In genomic region chr9:37407850-37408502, GRCm38 (mm10) we compare ENCODE assay signal across 7 mouse cellular contexts. TPM values are rescaled to one million over a fixed set of nuclear protein-coding genes. Genes with fewer than 3 reads are reported as not detected.
DNase-seq lines count a peak whose midpoint lies in the region; ATAC-seq and TF ChIP-seq lines count a peak whose summit lies in the region.

No protein-coding gene starts in this region.

- 26% methylated on average over 19 of the region's 19 CpGs for WGBS in lung, postnatal 0 days
- WGBS in forebrain, embryonic 10.5 days, result 10% methylated on average over 19 of the region's 19 CpGs
- 11% methylated on average over 19 of the region's 19 CpGs for WGBS in hindbrain, embryonic 16.5 days
- 20% methylated on average over 19 of the region's 19 CpGs for WGBS in stomach, embryonic 15.5 days

- no peaks in the 10 kb centered on the region for H3K4me1 ChIP-seq in lung, postnatal 0 days (ENCODE audit: insufficient read depth, low read depth, low read length)
- peaks cover 7% of the 10 kb centered on the region for H3K4me1 ChIP-seq in forebrain, embryonic 10.5 days
- H3K4me1 ChIP-seq in hindbrain, embryonic 16.5 days (ENCODE audit: control insufficient read depth, insufficient read depth, low read depth, low read length), result peaks cover 3% of the 10 kb centered on the region; the same call in 1 of the 2 replicates
- H3K4me1 ChIP-seq in stomach, embryonic 15.5 days, result no peaks in the 10 kb centered on the region

- DNase-seq in lung, postnatal 0 days (ENCODE audit: low spot score), result no peak
- no peak for DNase-seq in lung, adult 18-20 months
- DNase-seq in forebrain, embryonic 10.5 days (ENCODE audit: extremely low spot score, low spot score), result peak; percentile 44
- DNase-seq in frontal cortex, adult 2 months (ENCODE audit: extremely low spot score in 1 of 2, low spot score in 1 of 2), result no peak
- DNase-seq in natural killer cell, adult 2 months (ENCODE audit: low spot score in 2 of 2), result no peak

- no peak overlapping the region for H3K27ac ChIP-seq in lung, postnatal 0 days (ENCODE audit: low read length)
- H3K27ac ChIP-seq in forebrain, embryonic 10.5 days, result peak overlapping the region; percentile 53
- no peak overlapping the region for H3K27ac ChIP-seq in hindbrain, embryonic 16.5 days (ENCODE audit: low read depth, low read length)
- no peak overlapping the region for H3K27ac ChIP-seq in stomach, embryonic 15.5 days

- TF ChIP-seq EP300 in lung, postnatal 0 days (IDR thresholded peaks at IDR 0.05), result no peak

- ATAC-seq in lung, postnatal 0 days, result no peak
- ATAC-seq in hindbrain, embryonic 16.5 days, result peak; percentile 79
- no peak; the same call in 1 of the 2 replicates for ATAC-seq in stomach, embryonic 15.5 days (ENCODE audit: insufficient read depth, low FRiP score, low read depth)

- H3K4me3 ChIP-seq in lung, postnatal 0 days (ENCODE audit: low read depth, low read length), result no peak overlapping the region
- H3K4me3 ChIP-seq in forebrain, embryonic 10.5 days, result peak overlapping the region; percentile 36
- H3K4me3 ChIP-seq in hindbrain, embryonic 16.5 days (ENCODE audit: low read length), result peak overlapping the region; percentile 1; the same call in 1 of the 2 replicates
- no peak overlapping the region for H3K4me3 ChIP-seq in stomach, embryonic 15.5 days (replicated peaks)

- TF ChIP-seq CTCF in lung, postnatal 0 days (IDR thresholded peaks at IDR 0.05), result peak; percentile 49

- H3K36me3 ChIP-seq in lung, postnatal 0 days (ENCODE audit: insufficient read depth, low read length), result no peaks in the 10 kb centered on the region
- no peaks in the 10 kb centered on the region for H3K36me3 ChIP-seq in forebrain, embryonic 10.5 days (replicated peaks)
- H3K36me3 ChIP-seq in hindbrain, embryonic 16.5 days (ENCODE audit: control insufficient read depth, insufficient read depth, low read length), result no peaks in the 10 kb centered on the region
- no peaks in the 10 kb centered on the region for H3K36me3 ChIP-seq in stomach, embryonic 15.5 days

- no peak overlapping the region for H3K4me2 ChIP-seq in lung, postnatal 0 days (replicated peaks; ENCODE audit: low read depth, low read length)
- H3K4me2 ChIP-seq in hindbrain, embryonic 16.5 days (ENCODE audit: low read length), result peak overlapping the region; percentile 11
- peak overlapping the region; percentile 32; the same call in 1 of the 2 replicates for H3K4me2 ChIP-seq in stomach, embryonic 15.5 days

- H3K27me3 ChIP-seq in lung, postnatal 0 days (replicated peaks; ENCODE audit: insufficient read depth, low read length), result no peaks in the 10 kb centered on the region
- H3K27me3 ChIP-seq in forebrain, embryonic 10.5 days (ENCODE audit: poor library complexity, severe bottlenecking), result peaks cover 46% of the 10 kb centered on the region
- H3K27me3 ChIP-seq in hindbrain, embryonic 16.5 days (replicated peaks; ENCODE audit: control insufficient read depth, insufficient read depth, low read length), result no peaks in the 10 kb centered on the region
- H3K27me3 ChIP-seq in stomach, embryonic 15.5 days (replicated peaks), result 0 out of 2 replicates have a peak, but pooled peaks cover 8% of the 10 kb centered on the region

- H3K9ac ChIP-seq in lung, postnatal 0 days (replicated peaks; ENCODE audit: low read depth), result no peak overlapping the region
- peak overlapping the region; percentile 17; the same call in 1 of the 2 replicates for H3K9ac ChIP-seq in hindbrain, embryonic 16.5 days (ENCODE audit: low read depth, low read length)
- H3K9ac ChIP-seq in stomach, embryonic 15.5 days, result no peak overlapping the region

- no peaks in the 10 kb centered on the region for H3K9me3 ChIP-seq in lung, postnatal 0 days (ENCODE audit: low read length)
- no peaks in the 10 kb centered on the region for H3K9me3 ChIP-seq in forebrain, embryonic 10.5 days
- H3K9me3 ChIP-seq in hindbrain, embryonic 16.5 days (ENCODE audit: control insufficient read depth, low read length), result no peaks in the 10 kb centered on the region
- H3K9me3 ChIP-seq in stomach, embryonic 15.5 days, result no peaks in the 10 kb centered on the region

RNA-seq across cellular contexts. Expression of gene Robo4, which starts 6.3 kb away (rescaled TPM):
- polyA plus RNA-seq in lung, postnatal 0 days (2015; fragmentation: Nextera tagmentation; extraction: Ambion mirVana), result 18.9 and 21.6 TPM in 2 replicates
- polyA plus RNA-seq in forebrain, embryonic 10.5 days (2016; fragmentation: Nextera tagmentation; extraction: Ambion mirVana), result 4.8 and 6.8 TPM in 2 replicates
- polyA plus RNA-seq in hindbrain, embryonic 16.5 days (2015; fragmentation: Nextera tagmentation; extraction: Ambion mirVana), result 5.5 and 8.6 TPM in 2 replicates
- polyA plus RNA-seq in stomach, embryonic 15.5 days (2015; fragmentation: Nextera tagmentation; extraction: Ambion mirVana), result 9.9 and 11.3 TPM in 2 replicates
- 5.6 and 5.8 TPM in 2 replicates for polyA plus RNA-seq in frontal cortex, adult 2 months (2012; rRNA removed)

RNA-seq across cellular contexts. Expression of gene Robo3, which starts 25.1 kb away (rescaled TPM):
- polyA plus RNA-seq in lung, postnatal 0 days (2015; fragmentation: Nextera tagmentation; extraction: Ambion mirVana), result 0.08 and 0.14 TPM in 2 replicates
- polyA plus RNA-seq in forebrain, embryonic 10.5 days (2016; fragmentation: Nextera tagmentation; extraction: Ambion mirVana), result 3.9 and 5.5 TPM in 2 replicates
- 7.3 and 12.1 TPM in 2 replicates for polyA plus RNA-seq in hindbrain, embryonic 16.5 days (2015; fragmentation: Nextera tagmentation; extraction: Ambion mirVana)
- polyA plus RNA-seq in stomach, embryonic 15.5 days (2015; fragmentation: Nextera tagmentation; extraction: Ambion mirVana), result 0.08 and 0.15 TPM in 2 replicates
- polyA plus RNA-seq in frontal cortex, adult 2 months (2012; rRNA removed), result 26.3 and 43.8 TPM in 2 replicates

RNA-seq across cellular contexts. Expression of gene Hepacam, which starts 40.8 kb away (rescaled TPM):
- 0.81 and 1.2 TPM in 2 replicates for polyA plus RNA-seq in lung, postnatal 0 days (2015; fragmentation: Nextera tagmentation; extraction: Ambion mirVana)
- 0.07 TPM in 1 of 2 replicates, not detected in the other for polyA plus RNA-seq in forebrain, embryonic 10.5 days (2016; fragmentation: Nextera tagmentation; extraction: Ambion mirVana)
- 42.0 and 46.2 TPM in 2 replicates for polyA plus RNA-seq in hindbrain, embryonic 16.5 days (2015; fragmentation: Nextera tagmentation; extraction: Ambion mirVana)
- polyA plus RNA-seq in stomach, embryonic 15.5 days (2015; fragmentation: Nextera tagmentation; extraction: Ambion mirVana), result 0.06 and 0.14 TPM in 2 replicates
- 79.8 and 81.4 TPM in 2 replicates for polyA plus RNA-seq in frontal cortex, adult 2 months (2012; rRNA removed)

RNA-seq across cellular contexts. Expression of gene Ccdc15, which starts 59.7 kb away (rescaled TPM):
- polyA plus RNA-seq in lung, postnatal 0 days (2015; fragmentation: Nextera tagmentation; extraction: Ambion mirVana), result 4.5 and 5.8 TPM in 2 replicates
- 12.6 and 13.4 TPM in 2 replicates for polyA plus RNA-seq in forebrain, embryonic 10.5 days (2016; fragmentation: Nextera tagmentation; extraction: Ambion mirVana)
- 6.1 and 7.1 TPM in 2 replicates for polyA plus RNA-seq in hindbrain, embryonic 16.5 days (2015; fragmentation: Nextera tagmentation; extraction: Ambion mirVana)
- 6.3 and 6.8 TPM in 2 replicates for polyA plus RNA-seq in stomach, embryonic 15.5 days (2015; fragmentation: Nextera tagmentation; extraction: Ambion mirVana)
- polyA plus RNA-seq in frontal cortex, adult 2 months (2012; rRNA removed), result 1.6 and 1.8 TPM in 2 replicates

Comparison
In these comparisons a context has a peak if more than half of its experiments do, and no peak if none do; other contexts are left out.
1. H3K4me3 ChIP-seq: peak in forebrain, embryonic 10.5 days (single experiment) and hindbrain, embryonic 16.5 days (single experiment); none in lung, postnatal 0 days (single experiment) and stomach, embryonic 15.5 days (single experiment).
2. RNA of gene Hepacam, which starts 40.8 kb away (polyA plus RNA-seq): 79.8 to 81.4 TPM in frontal cortex, adult 2 months and 42.0 to 46.2 TPM in hindbrain, embryonic 16.5 days; 0.81 to 1.2 TPM in lung, postnatal 0 days, 0.06 to 0.14 TPM in stomach, embryonic 15.5 days and 0.07 TPM in forebrain, embryonic 10.5 days; every median in the first group is over 10 times any median in the second.